Mouse (Mus musculus) CH12.LX (cell line): ENCODE results near the gene Pnpla3. TPM values are rescaled to one million over a fixed set of nuclear protein-coding genes. Genes with fewer than 3 reads are reported as not detected.

Source experiments
- DNase-seq: peaks from one replicate; pipeline ENCODE4 v3.0.0-alpha.2; 2013; ENCODE audit errors: extremely low read depth
- H3K27ac ChIP-seq: 2 replicates; pipeline ENCODE4 v1.5.1; 2012; ENCODE audit warnings: low read depth, mild to moderate bottlenecking, control low read depth, moderate library complexity; ENCODE audit not compliant: insufficient read depth
- H3K27me3 ChIP-seq: replicated peaks from 2 replicates; pipeline ENCODE3; 2012; ENCODE audit warnings: inconsistent platforms
- H3K36me3 ChIP-seq, 2 experiments: replicated peaks in 1 of 2; 2 replicates each; pipeline versions ENCODE3 to v1.6.1; 2012; ENCODE audit warnings: inconsistent platforms in 1 of 2, low read length in 1 of 2, mild to moderate bottlenecking in 1 of 2, mixed read lengths in 1 of 2, moderate library complexity in 1 of 2; ENCODE audit not compliant: control insufficient read depth in 1 of 2, insufficient read depth in 1 of 2
- H3K4me1 ChIP-seq, 2 experiments: 2 replicates each; pipeline ENCODE4 v1.6.1; 2012; ENCODE audit warnings: inconsistent platforms in 1 of 2, moderate library complexity in 1 of 2; ENCODE audit not compliant: insufficient read depth in 2 of 2, control insufficient read depth in 1 of 2
- H3K4me2 ChIP-seq: 2 replicates; pipeline ENCODE4 v1.6.1; 2012; ENCODE audit warnings: low read depth, mild to moderate bottlenecking, control low read depth; ENCODE audit not compliant: poor library complexity, insufficient read depth, severe bottlenecking
- H3K4me3 ChIP-seq, 3 experiments: fragments of 150-350 bp in 1 of 3; sonication (generic) in 1 of 3; replicated peaks in 1 of 3; 2 replicates each; pipeline versions ENCODE3 to v1.5.1; 2011 to 2012; ENCODE audit warnings: low read depth in 2 of 3, low read length in 2 of 3, mild to moderate bottlenecking in 2 of 3, moderate library complexity in 2 of 3, control low read depth in 1 of 3, improper control_type of control experiment in 1 of 3, inconsistent platforms in 1 of 3, mixed read lengths in 1 of 3; ENCODE audit not compliant: poor library complexity in 1 of 3
- H3K79me2 ChIP-seq: replicated peaks from 2 replicates; pipeline ENCODE4 v1.6.1; 2012; ENCODE audit warnings: mild to moderate bottlenecking, moderate library complexity; ENCODE audit not compliant: control insufficient read depth, poor library complexity, insufficient read depth, severe bottlenecking; ENCODE audit errors: extremely low read depth
- H3K9ac ChIP-seq: 2 replicates; pipeline ENCODE4 v1.6.1; 2012; ENCODE audit warnings: low read depth, mild to moderate bottlenecking, control low read depth, moderate library complexity; ENCODE audit not compliant: insufficient read depth
- H3K9me3 ChIP-seq: replicated peaks from 2 replicates; pipeline ENCODE3; 2012; ENCODE audit warnings: low read length, inconsistent platforms, mixed read lengths
- BHLHE40 ChIP-seq: IDR thresholded peaks from 2 replicates; pipeline ENCODE4 v1.6.1; 2011; ENCODE audit warnings: mild to moderate bottlenecking, low read depth, low read length, improper control_type of control experiment
- CHD1 ChIP-seq: IDR thresholded peaks from 2 replicates; pipeline ENCODE4 v1.6.1; 2012; ENCODE audit warnings: low read depth, low read length, improper control_type of control experiment, inconsistent platforms
- E2F4 ChIP-seq: IDR thresholded peaks from 2 replicates; pipeline ENCODE4 v1.6.1; 2011; ENCODE audit warnings: low read depth, low read length, improper control_type of control experiment; ENCODE audit not compliant: insufficient replicate concordance
- EP300 ChIP-seq: IDR thresholded peaks from 2 replicates; pipeline ENCODE4 v1.6.1; 2011; ENCODE audit warnings: low read length, improper control_type of control experiment
- ETS1 ChIP-seq: conservative IDR thresholded peaks from 2 replicates; pipeline ENCODE4 v1.6.1; 2012; ENCODE audit warnings: low read depth, mild to moderate bottlenecking, inconsistent platforms, low read length, improper control_type of control experiment, moderate library complexity
- IRF4 ChIP-seq: IDR thresholded peaks from 2 replicates; pipeline ENCODE4 v1.6.1; 2014; ENCODE audit warnings: low read depth, mild to moderate bottlenecking, inconsistent platforms, low read length, improper control_type of control experiment
- JUN ChIP-seq: IDR thresholded peaks from 2 replicates; pipeline ENCODE4 v1.6.1; 2011; ENCODE audit warnings: low read depth, mild to moderate bottlenecking, low read length, improper control_type of control experiment, moderate library complexity; ENCODE audit not compliant: insufficient read depth
- JUND ChIP-seq: conservative IDR thresholded peaks from 2 replicates; pipeline ENCODE4 v1.6.1; 2011; ENCODE audit warnings: low read depth, low read length, improper control_type of control experiment
- MAFK ChIP-seq: IDR thresholded peaks from 2 replicates; pipeline ENCODE4 v1.6.1; 2011; ENCODE audit warnings: low read length, improper control_type of control experiment; ENCODE audit not compliant: insufficient replicate concordance
- MEF2A ChIP-seq: IDR thresholded peaks from 2 replicates; pipeline ENCODE4 v1.6.1; 2014; ENCODE audit warnings: low read depth, mild to moderate bottlenecking, inconsistent platforms, low read length, improper control_type of control experiment, borderline replicate concordance
- NRF1 ChIP-seq: IDR thresholded peaks from 2 replicates; pipeline ENCODE4 v1.6.1; 2014; ENCODE audit warnings: low read depth, mild to moderate bottlenecking, inconsistent platforms, low read length, improper control_type of control experiment, moderate library complexity
- RAD21 ChIP-seq: IDR thresholded peaks from 2 replicates; pipeline ENCODE4 v1.6.1; 2011; ENCODE audit warnings: low read depth, mild to moderate bottlenecking, low read length, improper control_type of control experiment, moderate library complexity
- RCOR1 ChIP-seq: conservative IDR thresholded peaks from 2 replicates; pipeline ENCODE4 v1.6.1; 2012; ENCODE audit warnings: low read depth, mild to moderate bottlenecking, inconsistent platforms, low read length, improper control_type of control experiment
- TBP ChIP-seq: conservative IDR thresholded peaks from 2 replicates; pipeline ENCODE4 v1.6.1; 2011; ENCODE audit warnings: low read depth, low read length, improper control_type of control experiment
- TCF12 ChIP-seq: IDR thresholded peaks from 2 replicates; pipeline ENCODE4 v1.6.1; 2014; ENCODE audit warnings: low read depth, mild to moderate bottlenecking, inconsistent platforms, low read length, improper control_type of control experiment
- UBTF ChIP-seq: IDR thresholded peaks from 2 replicates; pipeline ENCODE4 v1.6.1; 2012; ENCODE audit warnings: low read depth, mild to moderate bottlenecking, inconsistent platforms, low read length, improper control_type of control experiment, moderate library complexity
- ZC3H11A ChIP-seq: IDR thresholded peaks from 2 replicates; pipeline ENCODE4 v1.6.1; 2012; ENCODE audit warnings: low read depth, mild to moderate bottlenecking, inconsistent platforms, low read length, improper control_type of control experiment
- ZMIZ1 ChIP-seq: IDR thresholded peaks from 2 replicates; pipeline ENCODE4 v1.6.1; 2012; ENCODE audit warnings: low read depth, mild to moderate bottlenecking, inconsistent platforms, low read length, improper control_type of control experiment
- ZNF384 ChIP-seq: IDR thresholded peaks from 2 replicates; pipeline ENCODE4 v1.6.1; 2012; ENCODE audit warnings: low read depth, low read length, improper control_type of control experiment, inconsistent platforms
- dilution Hi-C: fragments of 300-500 bp; cut with MboI; formaldehyde crosslinking; loops from 2 replicates; pipeline ENCODE4 v1.14.3; 2020; ENCODE audit warnings: low sequenced_read_pairs; ENCODE audit not compliant: extremely low pct_unique_long_range_greater_than_20kb, extremely low pct_ligation_motif_present
- in situ Hi-C: fragments of 300-500 bp; cut with MboI; formaldehyde crosslinking; loops from 3 replicates; pipeline ENCODE4 v1.14.3; 2019; ENCODE audit warnings: low sequenced_read_pairs, low pct_ligation_motif_present, low pct_unique_long_range_greater_than_20kb, mixed read lengths
- polyA plus RNA-seq: library from polyadenylated mRNA; unstranded; fragments of >175 nt; gene quantifications from 2 replicates; pipeline ENCODE4 v1.2.1, GENCODE M21; 2012; ENCODE audit warnings: low read depth; ENCODE audit not compliant: insufficient read length
- total RNA-seq, 2 experiments: library from RNA; depleted of rRNA; stranded (reverse); fragments of 300-350 nt in 1 of 2; fragments of >200 nt in 1 of 2; gene quantifications; 2 replicates each; pipeline ENCODE4 v1.2.3; 2012 to 2014

Pnpla3 gene
- total and polyA plus RNA-seq, 3 experiments = 0.41 to 3.2 (median 2.2) TPM

DNA sequence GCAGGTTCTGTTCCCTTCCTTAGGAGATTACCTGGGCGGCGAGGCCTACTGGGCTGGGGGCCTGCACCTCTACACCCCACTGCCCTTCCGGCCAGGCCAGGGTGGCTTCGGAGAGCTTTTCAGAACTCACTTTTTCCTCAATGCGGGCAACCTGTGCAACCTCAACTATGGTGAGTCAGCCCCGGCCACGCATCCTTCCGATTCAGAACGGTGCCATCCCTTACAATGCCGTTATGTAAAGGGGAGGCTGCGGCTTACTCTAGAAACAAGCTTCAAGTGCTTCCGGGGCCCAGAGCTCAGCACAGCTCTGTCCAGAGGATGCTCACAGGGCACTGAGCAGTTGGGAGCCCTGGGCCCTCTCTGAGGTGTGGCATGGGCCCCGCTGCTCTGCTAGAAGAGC lies 42.8 kb downstream of the Pnpla3 start:
- dilution Hi-C loops (no loop called here), in situ Hi-C loops (no loop called here)
- Histone ChIP-seq H3K4me1 (peaks cover 18 to 32% of the 10 kb centered on the region in 2 experiments), H3K79me2 (no peaks in the 10 kb centered on the region), H3K27me3 (no peaks in the 10 kb centered on the region), H3K4me3 (no peak overlapping the region), H3K4me2 (no peak overlapping the region), H3K36me3 (peaks cover 66 to 86% of the 10 kb centered on the region in 2 experiments), H3K9ac (no peak overlapping the region), H3K27ac (no peak overlapping the region), H3K9me3 (no peaks in the 10 kb centered on the region)
- no peak for TF ChIP-seq MEF2A
- TF ChIP-seq CHD1 = no peak
- no peak for TF ChIP-seq EP300
- no peak for DNase-seq

DNA sequence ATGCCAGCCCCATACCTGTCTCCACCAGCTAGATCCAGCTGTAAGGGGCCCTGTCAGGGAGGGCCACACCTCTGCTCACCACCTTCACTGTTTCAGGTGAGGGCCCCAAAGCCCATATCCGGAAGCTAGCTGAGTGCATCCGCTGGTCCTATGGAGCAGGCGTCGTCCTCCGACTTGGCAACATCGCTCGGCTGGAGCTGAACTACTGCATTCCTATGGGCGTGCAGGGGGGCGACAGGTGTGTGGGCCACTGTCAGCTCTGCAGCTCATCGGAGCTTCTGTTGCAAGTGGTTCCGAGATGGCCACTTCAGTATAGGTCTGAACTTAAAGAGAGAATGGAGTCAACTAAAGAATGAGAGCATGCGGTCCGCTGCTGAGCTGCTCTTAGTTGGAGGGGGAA lies 43.3 kb downstream of the Pnpla3 start:
- no peaks in the 10 kb centered on the region for H3K79me2 ChIP-seq
- peaks cover 18 to 32% of the 10 kb centered on the region in 2 experiments for H3K4me1 ChIP-seq
- DNase-seq = no peak
- H3K27me3 ChIP-seq = no peaks in the 10 kb centered on the region
- TF ChIP-seq NRF1 (no peak), TBP (no peak), UBTF (no peak), ZMIZ1 (no peak), IRF4 (no peak), RCOR1 (no peak), JUND (no peak), CHD1 (no peak)
- no peak overlapping the region for H3K27ac ChIP-seq
- no peaks in the 10 kb centered on the region for H3K9me3 ChIP-seq
- no peak overlapping the region for H3K9ac ChIP-seq
- dilution Hi-C loops (no loop called here), in situ Hi-C loops (no loop called here)
- H3K4me2 ChIP-seq = no peak overlapping the region
- peaks cover 61 to 82% of the 10 kb centered on the region in 2 experiments for H3K36me3 ChIP-seq
- no peak overlapping the region for H3K4me3 ChIP-seq

DNA sequence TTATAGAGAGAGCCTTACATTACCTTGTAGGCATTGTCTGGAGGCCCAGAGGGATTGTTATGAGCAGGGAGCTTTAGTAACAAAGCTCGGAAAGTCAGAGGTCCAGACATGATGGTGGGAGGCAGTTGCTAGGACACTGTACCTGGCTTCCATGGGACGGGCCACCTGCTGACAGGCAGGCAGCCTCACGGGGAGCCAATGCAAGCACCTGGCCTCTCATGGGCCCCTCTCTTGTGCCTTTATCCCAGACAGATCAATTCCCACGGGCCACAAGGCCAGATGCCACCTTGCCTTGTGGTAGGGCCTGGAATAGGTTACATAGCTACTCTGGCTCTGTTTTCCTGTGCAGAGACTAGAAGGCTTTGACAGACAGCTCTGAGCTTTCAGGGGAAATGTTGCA lies 43.9 kb downstream of the Pnpla3 start:
- no peak for DNase-seq
- dilution Hi-C loops (no loop called here), in situ Hi-C loops (no loop called here)
- H3K9ac ChIP-seq = no peak overlapping the region
- H3K4me2 ChIP-seq = no peak overlapping the region
- no peak overlapping the region for H3K4me3 ChIP-seq
- no peak overlapping the region for H3K27ac ChIP-seq
- no peaks in the 10 kb centered on the region for H3K27me3 ChIP-seq
- peaks cover 18 to 35% of the 10 kb centered on the region in 2 experiments for H3K4me1 ChIP-seq
- H3K79me2 ChIP-seq = no peaks in the 10 kb centered on the region
- peaks cover 55 to 79% of the 10 kb centered on the region in 2 experiments for H3K36me3 ChIP-seq
- no peaks in the 10 kb centered on the region for H3K9me3 ChIP-seq
- no peak for TF ChIP-seq RAD21
- no peak for TF ChIP-seq BHLHE40
- no peak for TF ChIP-seq JUN
- no peak for TF ChIP-seq ZNF384
- TF ChIP-seq NRF1 = no peak
- TF ChIP-seq E2F4 = no peak
- TF ChIP-seq ZMIZ1 = no peak
- TF ChIP-seq TCF12 = no peak
- no peak for TF ChIP-seq ZC3H11A
- no peak for TF ChIP-seq MAFK
- TF ChIP-seq ETS1 = no peak
